Mouse (Mus musculus) heart, adult 2 months (tissue): ENCODE data around the gene Wwc1. TPM values are rescaled to one million over a fixed set of nuclear protein-coding genes. Genes with fewer than 3 reads are reported as not detected.

Experiments used
- DNase-seq, 2 experiments: peaks; one replicate each; pipeline ENCODE4 v3.0.0; 2021
- H3K27ac ChIP-seq: fragments of 200-600 bp; 2 replicates; pipeline ENCODE4 v1.8.1; 2022
- H3K27me3 ChIP-seq: fragments of 200-500 bp; 2 replicates; pipeline ENCODE4 v1.6.1; 2012; ENCODE audit warnings: mild to moderate bottlenecking, low read length, inconsistent platforms, mixed read lengths; ENCODE audit not compliant: control insufficient read depth, insufficient read depth
- H3K36me3 ChIP-seq: fragments of 200-500 bp; 2 replicates; pipeline ENCODE4 v1.6.1; 2012; ENCODE audit warnings: low read length, inconsistent platforms; ENCODE audit not compliant: control insufficient read depth, insufficient read depth
- H3K4me1 ChIP-seq: fragments of 200-500 bp; 2 replicates; pipeline ENCODE4 v1.6.1; 2011; ENCODE audit warnings: low read length; ENCODE audit not compliant: control insufficient read depth, insufficient read depth
- H3K4me3 ChIP-seq: fragments of 200-600 bp; 2 replicates; pipeline ENCODE4 v1.8.1; 2022
- H3K79me2 ChIP-seq: fragments of 200-500 bp; replicated peaks from 2 replicates; pipeline ENCODE4 v1.6.1; 2012; ENCODE audit warnings: mild to moderate bottlenecking, inconsistent platforms, low read length, moderate library complexity, mixed read lengths; ENCODE audit not compliant: control insufficient read depth, insufficient read depth
- H3K9ac ChIP-seq: fragments of 200-500 bp; 2 replicates; pipeline ENCODE4 v1.6.1; 2012; ENCODE audit warnings: low read depth, mild to moderate bottlenecking, control low read depth, inconsistent platforms, low read length, mixed read lengths
- CTCF ChIP-seq: fragments of 200-600 bp; IDR thresholded peaks from 2 replicates; pipeline ENCODE4 v1.8.1; 2022; ENCODE audit warnings: antibody characterized with exemption, mild to moderate bottlenecking, moderate library complexity
- EP300 ChIP-seq: fragments of 200-500 bp; IDR thresholded peaks from 2 replicates; pipeline ENCODE4 v1.6.1; 2011; ENCODE audit warnings: low read depth, low read length, control low read depth; ENCODE audit not compliant: insufficient read depth
- POLR2A ChIP-seq: fragments of 200-500 bp; IDR thresholded peaks from 2 replicates; pipeline ENCODE4 v1.6.1; 2011; ENCODE audit warnings: mild to moderate bottlenecking, low read depth, low read length, control low read depth; ENCODE audit not compliant: insufficient read depth
- WGBS: fragments of 180-500 bp; shearing (Covaris S2); methylation state at CpG from one replicate; pipeline ENCODE4 v1.1.7; 2018; 5-methylcytosine and 5-hydroxymethylcytosine counted together
- intact Hi-C: fragments of 180-260 bp; cut with DNase I; formaldehyde crosslinking; loops from one replicate; pipeline ENCODE4 v1.15.1; 2025
- long read RNA-seq: library from polyadenylated mRNA; stranded (forward); transcript quantifications from one replicate; pipeline ENCODE4 v2.0.0, GENCODE M21; 2021
- polyA plus RNA-seq: library from polyadenylated mRNA; depleted of rRNA; stranded (reverse); fragments of >200 nt; gene quantifications from 2 replicates; pipeline ENCODE4 v1.2.3, GENCODE M21; 2012; rRNA removed
- total RNA-seq, 2 experiments: library from RNA; stranded (reverse); gene quantifications; 2 replicates each; pipeline ENCODE4 v1.2.3; 2021

The Wwc1 gene
- total RNA-seq, result 1 to 10 TPM in 1 of 2 experiments, under 1 TPM in 1; 0.84 to 2.1 TPM
- 0.50 and 1.1 TPM in 2 replicates for polyA plus RNA-seq
- long read RNA-seq, partial matches to known transcripts, result 1 of 2 reads
- long read RNA-seq, other reads (novel, unspliced or antisense), result 1 of 2 reads

GRCm38 (mm10) chr11:35980411-35980917, at the start of gene Wwc1:
Gene Wwc1, minus strand, starts transcription at chr11:35980527.
- Histone ChIP-seq H3K4me3 (peak within 1 kb of the TSS; percentile 42), H3K27ac (no peak within 1 kb of the TSS), H3K9ac (peak within 1 kb of the TSS; percentile 35), H3K79me2 (no peaks in the 10 kb centered on the region), H3K27me3 (peaks cover 12% of the 10 kb centered on the region), H3K4me1 (no peaks in the 10 kb centered on the region), H3K36me3 (no peaks in the 10 kb centered on the region)
- DNase-seq, result no peak
- intact Hi-C loops, result no loop called here
- TF ChIP-seq POLR2A, result no peak
- TF ChIP-seq CTCF, result no peak
- no peak for TF ChIP-seq EP300
- WGBS, result 1% methylated on average over 37 of the region's 47 CpGs

GRCm38 (mm10) chr11:36020009-36020408, 39.7 kb upstream of the Wwc1 start:
- intact Hi-C loops, result no loop called here
- Histone ChIP-seq H3K36me3 (no peaks in the 10 kb centered on the region), H3K79me2 (no peaks in the 10 kb centered on the region), H3K4me1 (no peaks in the 10 kb centered on the region), H3K4me3 (no peak overlapping the region), H3K27me3 (no peaks in the 10 kb centered on the region), H3K9ac (no peak overlapping the region), H3K27ac (no peak overlapping the region)
- TF ChIP-seq POLR2A (no peak), CTCF (no peak), EP300 (no peak)
- WGBS, result 52% methylated on average over 3 of the region's 3 CpGs
- no peak for DNase-seq

- Histone ChIP-seq H3K27ac (no peak overlapping the region), H3K4me3 (no peak overlapping the region), H3K36me3 (no peaks in the 10 kb centered on the region), H3K27me3 (no peaks in the 10 kb centered on the region), H3K79me2 (no peaks in the 10 kb centered on the region), H3K4me1 (no peaks in the 10 kb centered on the region), H3K9ac (no peak overlapping the region)
- intact Hi-C loops, result no loop called here
- TF ChIP-seq EP300, result no peak
- no peak for TF ChIP-seq POLR2A
- no peak for TF ChIP-seq CTCF
- no peak for DNase-seq
- WGBS, result 41% methylated on average over 4 of the region's 4 CpGs
These were observed 32.9 kb upstream of the Wwc1 start for GRCm38 (mm10) chr11:36013179-36013578.

GRCm38 (mm10) chr11:36009281-36010208, 29.2 kb upstream of the Wwc1 start:
- Histone ChIP-seq H3K79me2 (no peaks in the 10 kb centered on the region), H3K36me3 (no peaks in the 10 kb centered on the region), H3K4me1 (no peaks in the 10 kb centered on the region), H3K9ac (no peak overlapping the region), H3K4me3 (no peak overlapping the region), H3K27me3 (no peaks in the 10 kb centered on the region), H3K27ac (no peak overlapping the region)
- no peak for DNase-seq
- TF ChIP-seq EP300 (no peak), POLR2A (no peak), CTCF (no peak)
- intact Hi-C loops, result no loop called here
- WGBS, result 73% methylated on average over 11 of the region's 11 CpGs

- DNase-seq, result no peak
- Histone ChIP-seq H3K36me3 (no peaks in the 10 kb centered on the region), H3K4me3 (no peak overlapping the region), H3K79me2 (no peaks in the 10 kb centered on the region), H3K4me1 (peaks cover 2% of the 10 kb centered on the region; the same call in 1 of the 2 replicates), H3K27me3 (no peaks in the 10 kb centered on the region; the same call in 1 of the 2 replicates), H3K27ac (no peak overlapping the region), H3K9ac (no peak overlapping the region)
- intact Hi-C loops, result loop anchor here (5.0 kb wide), 1 partner anchor 1161 kb away; no protein-coding TSS in a partner anchor
- 45% methylated on average over 4 of the region's 4 CpGs for WGBS
- TF ChIP-seq POLR2A, result no peak
- TF ChIP-seq EP300, result no peak
- TF ChIP-seq CTCF, result no peak
These were observed 22.6 kb upstream of the Wwc1 start for GRCm38 (mm10) chr11:36002900-36003299.
